Mouse (Mus musculus) embryo, embryonic 10.5 days (tissue): Measurements from ENCODE around the gene Rgs11.
"Not testable (repeated sequence)": the region's sequence is repeated elsewhere in the genome, so short reads cannot be mapped to it uniquely, and the experiment has no call there.

Source experiments
- DNase-seq: peaks from one replicate; pipeline ENCODE4 v3.0.0-alpha.2; 2015; ENCODE audit warnings: low spot score

The Rgs11 gene

GRCm38 (mm10) chr17:26202737-26203136, at the start of gene Rgs11:
Rgs11 (plus strand) TSS chr17:26202951.
- DNase-seq, result peak; percentile 22

DNA sequence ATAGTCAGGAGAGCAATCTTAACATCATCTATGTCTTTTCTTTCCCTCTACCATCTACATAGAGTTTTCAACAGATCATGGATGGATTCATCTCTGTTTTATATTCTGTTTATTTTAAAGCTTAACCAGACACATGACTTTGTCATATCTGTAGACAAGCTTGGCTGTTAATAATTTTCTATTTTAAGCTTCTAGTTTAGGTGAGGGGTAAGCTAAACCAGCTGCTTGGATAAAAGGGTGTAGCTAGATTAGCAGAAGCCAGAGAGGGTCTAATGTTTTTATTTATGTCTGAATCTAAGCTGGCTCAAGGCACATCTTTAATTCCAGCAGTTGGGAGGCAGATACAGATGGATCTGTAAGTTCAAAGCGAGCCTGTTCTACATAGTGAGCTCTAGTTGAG, 40.0 kb upstream of the Rgs11 start:
- no peak for DNase-seq

DNA sequence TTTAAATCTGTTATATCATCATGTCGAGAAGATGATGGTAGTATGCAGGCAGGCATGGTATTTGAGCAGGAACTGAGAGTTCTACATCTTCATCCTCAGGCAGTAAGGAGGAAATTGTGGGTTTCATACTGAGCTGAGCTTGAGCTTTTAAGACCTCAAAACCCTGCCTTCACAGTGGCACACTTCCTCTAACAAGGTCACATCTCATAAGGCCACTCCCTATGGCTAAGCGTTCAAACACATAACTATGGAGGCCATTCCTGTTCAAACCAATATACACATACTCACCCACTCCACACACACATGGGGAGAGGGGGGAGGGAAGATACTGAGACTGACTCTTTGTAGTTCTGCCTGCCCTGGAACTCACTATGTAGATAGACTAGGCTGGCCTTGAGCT, 34.7 kb upstream of the Rgs11 start:
- DNase-seq, result no peak

GRCm38 (mm10) chr17:26175248-26175647, 27.5 kb upstream of the Rgs11 start:
- not testable (repeated sequence) for DNase-seq

DNA sequence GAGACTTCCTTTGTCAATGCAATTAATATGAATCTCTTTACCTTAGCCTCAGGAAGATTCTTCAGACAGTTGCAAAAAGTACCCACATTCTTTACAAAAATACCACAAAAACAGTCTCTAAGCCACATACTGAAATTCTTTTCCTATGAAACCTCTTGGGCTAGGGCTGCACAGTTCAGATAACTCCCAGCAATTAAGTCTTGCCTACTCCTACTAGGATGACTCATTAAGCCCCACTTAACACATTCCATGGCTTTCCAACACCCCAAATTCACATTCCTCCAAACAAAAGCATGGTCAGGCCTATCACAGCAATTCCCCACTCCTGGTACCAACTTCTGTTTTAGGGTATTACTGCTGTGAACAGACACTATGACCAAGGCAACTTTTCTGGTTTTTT, 24.1 kb upstream of the Rgs11 start:
- DNase-seq, result no peak

GRCm38 (mm10) chr17:26181179-26181578, 21.6 kb upstream of the Rgs11 start:
- no peak for DNase-seq

- no peak for DNase-seq
Measured at GRCm38 (mm10) chr17:26187592-26187991, 15.2 kb upstream of the Rgs11 start.

GRCm38 (mm10) chr17:26188091-26188805, 14.5 kb upstream of the Rgs11 start:
- DNase-seq, result no peak

DNA sequence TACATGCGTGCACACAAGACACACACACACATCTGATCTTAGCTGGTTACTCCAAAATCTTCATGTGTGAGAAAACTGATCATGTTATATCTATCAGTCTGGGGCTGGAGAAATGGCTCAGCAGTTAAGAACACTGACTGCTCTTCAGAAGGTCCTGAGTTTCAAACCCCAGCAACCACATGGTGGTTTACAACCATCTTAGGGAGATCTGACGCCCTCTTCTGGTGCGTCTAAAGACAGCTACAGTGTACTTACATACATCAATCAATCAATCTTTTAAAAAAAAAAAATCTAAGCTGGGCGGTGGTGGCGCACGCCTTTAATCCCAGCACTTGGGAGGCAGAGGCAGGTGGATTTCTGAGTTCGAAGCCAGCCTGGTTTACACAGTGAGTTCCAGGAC, 11.3 kb upstream of the Rgs11 start:
- not testable (repeated sequence) for DNase-seq

DNA sequence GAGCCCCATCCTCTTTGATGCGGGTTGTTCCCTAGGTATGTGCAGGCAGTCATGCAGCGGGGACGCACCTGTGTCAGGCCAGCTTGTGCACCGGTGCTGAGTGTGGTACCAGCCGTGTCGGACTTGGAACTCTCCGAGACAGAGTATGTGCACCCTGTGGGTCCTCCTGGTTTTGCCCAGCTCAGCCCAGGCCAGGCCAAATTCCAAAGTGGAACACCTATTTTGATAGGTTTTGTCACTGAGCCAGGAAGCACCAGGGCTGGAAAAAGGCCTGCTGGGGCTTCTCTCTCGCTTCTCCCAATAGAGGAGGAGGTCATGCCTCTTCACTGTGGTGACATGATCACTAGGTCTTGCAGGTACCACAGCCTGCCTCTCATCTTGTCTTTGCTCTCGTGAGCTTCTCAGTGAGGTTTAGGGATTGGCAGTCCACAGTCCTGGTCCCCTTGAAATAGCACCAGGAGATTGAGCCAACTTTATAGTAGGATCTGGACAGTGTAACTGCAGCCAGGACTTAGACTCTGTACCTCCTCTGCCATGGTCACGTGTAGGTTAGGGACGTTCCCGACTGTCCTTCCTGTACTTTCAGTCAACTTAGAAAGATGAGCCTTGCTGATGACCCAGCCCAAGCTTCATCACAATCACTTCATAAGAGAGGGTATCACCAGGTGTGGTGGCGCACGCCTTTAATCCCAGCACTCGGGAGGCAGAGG, 10.1 kb upstream of the Rgs11 start:
- DNase-seq, result no peak

DNA sequence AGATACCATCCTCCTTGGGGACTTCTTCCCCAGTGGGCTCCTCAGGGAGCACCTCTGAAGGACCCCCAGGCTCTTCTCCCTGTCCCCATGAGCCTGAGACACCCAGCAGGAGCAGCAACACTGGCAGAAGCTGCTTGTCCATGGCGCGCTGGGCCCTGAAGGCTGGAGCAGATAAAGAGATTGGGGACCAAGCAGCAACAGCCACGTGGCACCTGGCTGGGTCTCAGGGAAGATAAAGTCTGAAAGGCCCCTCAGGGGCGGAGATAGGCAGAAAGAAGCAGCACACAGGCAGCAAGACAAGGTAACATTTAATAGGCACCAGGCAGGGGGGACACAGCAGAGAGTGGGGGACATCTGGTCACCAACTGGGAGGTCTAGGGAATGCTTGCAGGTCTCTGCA, 3.9 kb upstream of the Rgs11 start, which contains the start of gene Pdia2:
Gene Pdia2 (minus strand): TSS at position 196 of the 400 bp plus-strand sequence.
- no peak for DNase-seq

DNA sequence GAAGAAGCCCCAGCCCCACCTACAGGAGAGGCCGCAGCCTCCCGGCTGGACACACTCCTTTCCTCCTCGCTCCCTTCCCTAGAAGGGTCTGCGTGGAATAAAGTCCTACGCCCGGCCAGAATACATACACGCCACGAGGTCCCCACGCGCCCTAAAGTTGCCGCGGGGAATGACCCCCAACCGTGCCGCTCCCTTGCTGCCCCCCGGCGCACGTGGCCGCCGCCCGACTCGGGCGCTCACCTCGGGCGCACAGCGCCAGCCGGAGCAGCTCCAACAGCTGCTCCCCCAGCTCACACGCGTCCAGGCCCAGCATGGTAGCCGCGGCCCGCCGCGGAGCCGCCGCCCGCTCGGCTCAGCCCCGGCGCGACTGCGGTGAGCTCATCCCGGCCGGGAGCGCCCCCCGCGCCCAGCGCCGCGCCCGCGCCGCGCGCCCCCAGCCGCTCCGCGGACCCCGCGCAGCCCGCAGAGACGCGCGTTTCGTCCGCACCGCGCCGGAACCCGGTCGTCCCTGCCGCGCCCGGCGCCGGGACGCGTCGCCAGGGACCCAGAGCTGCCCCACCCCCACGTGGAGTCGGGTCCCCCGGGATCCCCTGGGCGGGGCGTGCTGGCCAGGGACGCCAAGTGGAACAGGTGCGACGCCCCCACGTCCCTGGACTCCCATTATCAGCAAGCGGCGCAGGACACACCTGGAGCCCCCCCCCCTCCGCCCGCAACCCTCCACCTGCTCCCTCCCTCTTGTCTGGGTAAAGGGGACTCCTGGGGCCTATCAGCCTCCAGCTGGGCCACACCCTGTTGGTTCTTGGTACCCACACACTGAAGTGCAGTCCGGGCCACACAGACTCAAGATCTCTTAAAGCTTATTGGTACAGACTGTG, 1.7 kb upstream of the Rgs11 start:
- peak; percentile 34 for DNase-seq

GRCm38 (mm10) chr17:26201998-26202397, 753 bp upstream of the Rgs11 start:
- DNase-seq, result no peak

DNA sequence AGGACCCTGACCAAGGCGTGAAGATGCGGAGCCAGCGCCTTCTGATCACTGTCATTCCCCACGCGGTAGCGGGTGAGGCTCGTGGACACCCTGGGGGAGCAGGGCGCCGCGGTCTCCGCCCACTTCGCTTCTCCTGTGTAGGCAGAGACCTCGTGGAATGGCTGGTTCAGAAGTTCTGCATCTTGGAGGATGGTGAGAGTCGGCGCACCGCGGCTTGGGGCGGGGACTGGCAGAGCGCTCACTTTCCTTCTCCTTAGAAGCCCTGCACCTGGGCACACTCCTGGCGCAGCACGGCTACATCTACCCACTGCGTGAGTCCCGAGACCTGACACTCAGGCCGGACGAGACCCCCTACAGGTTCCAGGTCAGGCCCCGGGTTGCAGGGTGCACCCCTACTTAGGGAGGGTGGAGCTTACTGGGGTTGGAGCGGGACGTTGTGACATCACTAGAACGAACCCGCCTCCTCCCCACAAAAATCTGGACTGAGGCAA, 615 bp downstream of the Rgs11 start:
- DNase-seq, result peak; percentile 11

DNA sequence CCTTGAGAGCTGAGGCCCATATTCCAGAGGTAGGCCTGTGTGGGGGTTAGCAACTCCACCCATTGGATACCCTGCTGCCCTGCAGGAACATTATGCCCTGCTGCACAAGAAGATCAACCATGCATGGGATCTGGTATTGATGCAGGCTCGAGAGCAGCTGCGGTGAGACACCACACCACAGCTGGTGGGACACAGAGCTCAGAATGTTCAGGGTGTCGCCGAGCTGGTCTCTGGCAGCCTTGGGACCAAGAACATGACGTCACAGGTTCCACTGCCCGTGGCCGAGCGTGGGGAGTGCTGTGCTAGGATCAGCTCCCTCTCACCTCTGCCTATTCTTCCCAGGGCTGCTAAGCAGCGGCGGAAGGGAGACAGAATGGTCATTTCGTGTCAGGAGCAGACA, 2.0 kb downstream of the Rgs11 start:
- DNase-seq, result no peak

- no peak for DNase-seq
Measured at GRCm38 (mm10) chr17:26206392-26206791, 3.6 kb downstream of the Rgs11 start.

DNA sequence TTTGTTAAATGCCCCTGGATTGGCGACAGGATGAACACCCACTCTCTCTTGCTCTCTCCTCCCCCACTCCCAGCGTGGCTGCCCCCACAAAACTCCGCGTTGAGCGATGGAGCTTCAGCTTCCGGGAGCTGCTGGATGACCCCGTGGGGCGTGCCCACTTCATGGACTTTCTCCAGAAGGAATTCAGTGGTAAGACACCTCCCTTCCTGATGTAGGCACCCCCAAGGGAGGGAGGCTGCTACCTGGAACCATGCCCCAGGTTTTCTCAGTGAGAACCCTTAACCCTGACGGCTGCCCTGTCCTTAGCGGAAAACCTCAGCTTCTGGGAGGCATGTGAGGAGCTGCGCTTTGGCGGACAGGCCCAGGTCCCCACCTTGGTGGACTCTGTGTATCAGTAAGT, 4.9 kb downstream of the Rgs11 start, which contains the start of gene Arhgdig:
Gene Arhgdig (minus strand): TSS at position 101 of the 400 bp plus-strand sequence.
- no peak for DNase-seq

DNA sequence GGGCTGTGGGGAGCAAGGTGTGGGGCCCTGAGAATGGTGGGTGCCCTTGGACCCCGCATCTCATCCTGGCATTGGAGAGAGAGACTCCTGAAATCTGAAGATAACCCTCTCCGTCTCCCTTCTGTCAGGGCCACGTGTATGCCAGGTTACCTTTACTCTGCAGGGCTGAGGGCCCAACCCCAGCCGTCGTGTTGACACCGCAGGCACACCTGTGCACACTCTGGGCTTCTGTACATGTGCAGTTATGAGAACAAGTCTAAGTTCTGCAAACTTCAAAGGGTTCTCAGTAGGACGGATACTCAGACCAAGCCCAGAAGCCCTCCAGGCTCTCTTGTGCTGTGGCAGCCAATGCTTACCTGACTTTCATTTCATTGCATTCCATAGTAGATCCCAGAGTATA, 9.5 kb downstream of the Rgs11 start:
- no peak for DNase-seq

GRCm38 (mm10) chr17:26212681-26213080, 9.9 kb downstream of the Rgs11 start:
- DNase-seq, result no peak

DNA sequence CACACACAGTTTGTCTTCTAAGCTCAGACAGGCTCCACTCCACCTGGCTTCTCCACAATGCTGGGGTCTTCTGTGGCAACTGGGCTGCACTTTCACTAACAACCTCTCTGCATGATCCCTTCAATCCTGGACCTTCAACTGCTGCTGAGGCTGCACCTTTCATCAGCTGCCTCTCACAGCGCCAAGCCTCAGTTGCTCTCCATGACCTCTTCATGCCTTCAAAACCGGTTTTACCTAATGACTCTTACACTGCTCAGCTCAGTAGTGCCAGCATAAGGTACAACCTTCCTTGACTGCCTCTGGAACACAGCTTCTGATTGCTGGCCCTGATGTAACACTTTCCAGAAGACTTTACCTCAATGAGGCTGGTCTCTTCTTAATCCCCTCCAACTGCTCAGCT, 18.8 kb downstream of the Rgs11 start:
- no peak for DNase-seq

- no peak for DNase-seq
Measured at GRCm38 (mm10) chr17:26225150-26225549, 22.4 kb downstream of the Rgs11 start.

GRCm38 (mm10) chr17:26229776-26230175, 27.0 kb downstream of the Rgs11 start:
- no peak for DNase-seq
